Comparison of ENCODE assay signal across 21 mouse cellular contexts in the genomic region with DNA sequence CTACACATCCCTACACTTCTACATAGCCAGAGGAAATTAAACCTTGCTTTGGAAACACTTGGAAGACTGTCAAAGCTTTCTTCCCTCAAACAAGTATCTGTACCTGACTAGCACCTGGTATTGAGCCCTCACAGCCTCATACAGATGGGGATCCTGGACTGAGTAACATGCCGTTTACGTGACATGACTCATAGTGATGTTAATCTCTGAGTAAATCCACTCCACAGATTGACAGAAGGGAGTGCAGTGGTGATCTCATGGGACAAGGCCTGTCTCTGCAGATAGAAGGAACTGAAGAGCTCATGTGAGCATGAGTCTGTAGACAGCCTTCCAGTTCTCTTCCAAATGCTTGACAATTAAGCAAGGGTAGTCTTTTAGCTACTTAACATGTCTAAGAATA.
"Had no signal": no experiment of that assay in that cellular context is flagged by ENCODE, and none has a peak within 500 bp of the region (broad histone marks: within the 10 kb centered on the region; RNA-seq: fewer than 3 reads in every experiment).

No protein-coding gene starts in this region.

- DNase-seq: kidney, adult 8-10 months; kidney, postnatal 10 days; kidney, postnatal 36 days; layer of hippocampus, postnatal 36 days; left cerebral cortex, postnatal 4 days; liver, postnatal 0 days; lung, embryonic 14.5 days; retina, postnatal 1 day; right cerebral cortex, postnatal 25 days; spleen, adult 18-20 months; thymus, postnatal 25 days had no signal

- ATAC-seq: liver, postnatal 0 days; lung, postnatal 0 days; midbrain, embryonic 15.5 days had no signal

- H3K9me3 ChIP-seq: kidney, embryonic 15.5 days; limb, embryonic 12.5 days; limb, embryonic 15.5 days; midbrain, embryonic 12.5 days; midbrain, embryonic 15.5 days; neural tube, embryonic 13.5 days had no signal

- H3K9ac ChIP-seq: kidney, embryonic 15.5 days; limb, embryonic 12.5 days; limb, embryonic 15.5 days; liver, embryonic 14.5 days; liver, postnatal 0 days; lung, embryonic 14.5 days; midbrain, embryonic 12.5 days; midbrain, embryonic 15.5 days; neural tube, embryonic 13.5 days had no signal

- H3K4me1 ChIP-seq: limb, embryonic 15.5 days; midbrain, embryonic 12.5 days; midbrain, embryonic 15.5 days; neural tube, embryonic 13.5 days had no signal

- H3K4me2 ChIP-seq: kidney, embryonic 15.5 days; limb, embryonic 12.5 days; limb, embryonic 15.5 days; liver, embryonic 11.5 days; lung, embryonic 14.5 days; midbrain, embryonic 12.5 days; midbrain, embryonic 15.5 days; neural tube, embryonic 13.5 days had no signal

- H3K27me3 ChIP-seq: kidney, embryonic 15.5 days; limb, embryonic 12.5 days; limb, embryonic 15.5 days; midbrain, embryonic 15.5 days; neural tube, embryonic 13.5 days had no signal

- H3K4me3 ChIP-seq: kidney, embryonic 15.5 days; limb, embryonic 12.5 days; limb, embryonic 15.5 days; midbrain, embryonic 12.5 days; midbrain, embryonic 15.5 days; neural tube, embryonic 13.5 days had no signal

- H3K36me3 ChIP-seq: kidney, embryonic 15.5 days; limb, embryonic 12.5 days; limb, embryonic 15.5 days; midbrain, embryonic 12.5 days; midbrain, embryonic 15.5 days; neural tube, embryonic 13.5 days had no signal

- H3K27ac ChIP-seq: kidney, embryonic 15.5 days; limb, embryonic 12.5 days; limb, embryonic 15.5 days; liver, embryonic 14.5 days; macrophage; midbrain, embryonic 12.5 days; midbrain, embryonic 15.5 days; neural tube, embryonic 13.5 days had no signal
